Mouse (Mus musculus) layer of hippocampus, postnatal 14 days (tissue): ENCODE data around the gene Spo11. TPM values are rescaled to one million over a fixed set of nuclear protein-coding genes. Genes with fewer than 3 reads are reported as not detected.

ENCODE experiments used
- DNase-seq, 2 experiments: peaks; one replicate each; pipeline ENCODE4 v3.0.0; 2021 to 2022; ENCODE audit warnings: low spot score in 2 of 2, mixed read lengths in 1 of 2
- total RNA-seq, 2 experiments: library from RNA; stranded (reverse); gene quantifications; 2 replicates each; pipeline ENCODE4 v1.2.3; 2021

Spo11 gene
- total RNA-seq, 2 experiments from 2014 or later = 0.24 TPM; not detected in 1

DNA sequence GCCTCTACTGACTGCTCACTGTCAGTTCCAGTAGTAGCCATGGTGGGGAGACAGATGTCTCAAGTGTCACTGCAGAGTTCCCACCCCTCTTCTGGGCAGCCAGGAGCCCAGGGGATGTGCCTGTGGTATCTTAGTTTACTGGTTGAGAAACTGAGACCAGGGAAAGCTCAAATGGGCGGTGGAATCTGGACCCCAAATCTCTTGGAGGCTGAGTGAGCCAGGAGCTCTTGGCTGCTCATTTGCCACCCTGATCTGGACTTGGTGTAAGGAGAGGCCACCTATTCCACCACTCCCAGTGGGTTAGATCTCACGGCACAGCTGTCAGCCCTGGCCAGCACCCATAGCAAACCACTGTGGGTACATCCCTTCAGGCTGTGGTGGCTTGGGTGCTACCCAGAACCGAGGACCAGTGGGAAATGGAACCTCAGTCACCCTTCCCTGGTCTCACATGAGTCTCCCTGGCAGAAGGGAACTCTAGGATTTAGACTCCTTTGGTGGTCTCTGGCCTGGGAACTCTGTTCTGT is 51.1 kb downstream of the Spo11 start:
- no peak for DNase-seq

DNA sequence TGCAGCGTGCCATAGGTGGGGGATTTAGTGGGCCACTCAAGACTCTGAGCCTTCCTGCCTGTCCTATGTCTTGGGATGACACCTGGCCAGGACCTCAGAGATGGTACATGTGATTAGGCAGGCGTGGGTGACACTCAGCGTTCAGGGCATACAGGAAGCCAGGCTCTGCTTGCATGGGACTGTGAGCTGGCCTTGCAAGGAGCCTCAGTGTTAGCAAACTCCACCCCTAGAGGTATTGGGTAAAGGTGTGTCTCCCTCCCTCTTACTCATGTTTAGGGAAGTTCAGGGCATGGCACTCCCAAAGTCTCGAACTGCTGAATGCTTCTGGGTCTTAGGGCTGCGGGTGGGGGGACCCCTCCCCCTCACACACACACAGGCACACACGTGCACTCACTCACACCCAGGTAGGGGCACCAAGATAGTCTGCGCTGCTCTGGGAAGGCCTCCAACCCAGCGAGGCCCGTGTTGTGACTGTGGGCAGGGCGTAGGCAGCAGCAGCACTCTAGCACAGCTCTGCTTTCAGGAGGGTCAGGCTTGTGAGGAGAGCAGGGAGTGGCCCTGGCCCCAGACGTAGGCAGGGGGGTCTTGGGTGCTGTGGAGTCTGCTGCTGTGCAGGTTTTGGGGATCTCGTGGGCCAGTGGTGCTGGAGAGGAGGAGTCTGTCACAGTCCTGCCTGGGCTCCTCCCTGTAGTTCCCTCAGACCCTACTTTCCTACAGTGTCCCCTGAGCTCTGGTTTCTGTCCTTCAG is 53.3 kb downstream of the Spo11 start:
- DNase-seq = no peak

DNA sequence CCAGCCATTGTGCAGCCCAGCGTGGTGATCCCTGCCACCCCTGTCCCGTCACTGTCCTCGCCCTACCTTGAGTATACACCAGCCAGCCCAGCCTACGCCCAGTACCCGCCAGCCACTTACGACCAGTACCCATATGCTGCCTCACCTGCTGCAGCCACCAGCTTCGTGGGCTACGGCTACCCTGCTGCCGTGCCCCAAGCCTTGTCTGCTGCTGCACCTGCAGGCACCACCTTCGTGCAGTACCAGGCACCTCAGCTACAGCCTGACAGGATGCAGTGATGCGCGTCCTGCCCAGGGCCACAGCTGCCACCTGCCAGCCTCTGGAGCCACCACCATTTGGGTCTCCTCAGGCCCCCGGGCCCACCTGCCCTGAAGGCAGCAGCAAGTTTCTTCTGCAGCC is 56.0 kb downstream of the Spo11 start:
- no peak for DNase-seq

DNA sequence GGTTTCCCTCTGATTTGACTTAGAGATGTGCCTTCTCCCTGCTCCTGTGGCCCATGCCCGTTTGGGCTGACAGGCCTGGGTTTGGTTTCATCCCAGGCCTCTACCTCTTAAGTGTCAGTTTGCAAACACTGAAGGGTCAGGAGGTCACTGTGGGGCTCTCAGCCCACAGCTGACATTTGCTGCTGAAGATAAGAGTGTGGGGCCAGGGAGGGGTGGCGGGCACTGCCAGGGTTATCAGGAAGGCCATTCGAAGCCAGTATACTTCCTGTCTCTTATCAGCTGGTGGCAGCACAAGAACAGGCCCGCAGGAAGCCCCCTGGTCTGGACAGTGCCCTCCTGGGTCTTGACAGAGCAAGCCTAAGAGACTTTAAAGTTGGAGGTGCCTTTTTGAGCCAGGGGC is 57.5 kb downstream of the Spo11 start:
- no peak for DNase-seq

DNA sequence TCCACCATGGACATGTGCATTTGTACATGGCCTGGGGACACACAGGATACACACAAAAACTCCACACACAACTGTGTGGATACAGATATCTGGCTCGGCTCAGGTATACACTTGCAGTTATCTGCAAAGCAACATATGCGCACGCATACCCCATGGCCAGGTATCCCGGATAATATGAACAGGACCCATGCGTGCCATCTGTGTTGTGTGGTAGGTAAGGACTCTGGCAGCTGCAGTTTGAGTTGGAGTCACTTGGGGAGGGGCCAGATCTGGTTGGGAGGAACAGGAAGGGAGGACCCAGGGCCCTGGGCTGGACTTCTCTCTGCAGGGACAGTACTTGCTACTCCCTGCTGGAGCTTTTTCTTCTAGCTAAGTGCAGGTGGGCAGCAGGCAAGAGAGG is 58.2 kb downstream of the Spo11 start:
- no peak for DNase-seq

DNA sequence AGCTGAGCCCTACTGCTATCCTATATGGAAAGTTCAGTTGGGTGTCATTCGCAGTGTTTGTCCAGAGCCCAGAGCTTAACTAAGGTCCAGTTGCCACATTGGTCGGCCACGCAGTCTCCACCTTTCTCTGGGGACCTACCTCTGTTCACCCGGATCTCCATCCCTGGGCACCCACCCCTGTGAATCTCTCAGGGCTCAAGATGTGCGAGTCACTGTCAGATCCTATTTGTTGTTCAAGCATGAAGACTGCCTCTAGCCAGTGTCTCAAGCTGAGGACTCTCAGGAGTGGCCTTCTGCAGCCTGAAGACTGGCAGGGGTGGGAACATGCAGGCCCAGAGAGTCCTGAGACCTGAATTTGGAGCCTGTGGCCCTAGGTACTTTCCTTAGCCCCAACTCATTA is 58.6 kb downstream of the Spo11 start:
- no peak for DNase-seq

DNA sequence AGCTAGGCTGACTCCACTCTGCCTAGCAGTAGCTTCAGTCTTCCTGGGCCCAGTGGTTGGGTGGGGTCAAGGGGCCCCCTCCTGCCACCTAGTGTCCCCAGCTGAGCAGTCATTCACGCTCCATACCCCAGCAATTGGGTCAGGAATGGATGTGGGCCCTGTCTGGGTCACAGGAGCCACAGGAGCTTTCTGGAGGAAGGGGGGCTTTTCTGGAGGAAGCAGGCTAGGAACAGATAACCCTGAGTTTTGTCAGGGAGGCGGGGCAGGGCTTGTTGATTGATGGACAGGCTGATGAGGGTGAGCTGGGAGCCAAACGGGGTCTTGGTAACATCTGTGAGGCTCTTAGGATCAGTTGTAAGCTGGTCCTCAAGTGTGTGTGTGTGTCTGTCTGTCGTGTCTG is 59.1 kb downstream of the Spo11 start:
- DNase-seq = no peak

DNA sequence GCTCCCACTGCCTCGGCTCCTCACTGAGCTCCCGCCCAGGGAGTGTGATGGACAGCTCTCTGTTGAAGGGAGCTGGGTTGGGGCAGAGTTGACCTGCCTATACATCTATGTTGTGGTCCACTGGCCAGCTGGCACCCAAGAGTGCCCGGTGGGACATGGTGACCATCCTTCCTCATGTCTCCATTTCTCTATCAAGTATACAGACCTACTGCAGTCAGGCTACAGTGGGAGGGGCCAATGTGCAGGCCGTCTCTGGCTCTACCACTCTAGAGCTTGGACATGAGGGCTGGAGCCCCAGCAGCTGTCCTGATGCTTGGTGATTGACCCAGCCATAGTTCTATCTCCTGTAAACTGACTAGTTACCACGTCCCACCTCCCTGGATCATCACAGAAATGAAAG is 59.8 kb downstream of the Spo11 start:
- DNase-seq = no peak

DNA sequence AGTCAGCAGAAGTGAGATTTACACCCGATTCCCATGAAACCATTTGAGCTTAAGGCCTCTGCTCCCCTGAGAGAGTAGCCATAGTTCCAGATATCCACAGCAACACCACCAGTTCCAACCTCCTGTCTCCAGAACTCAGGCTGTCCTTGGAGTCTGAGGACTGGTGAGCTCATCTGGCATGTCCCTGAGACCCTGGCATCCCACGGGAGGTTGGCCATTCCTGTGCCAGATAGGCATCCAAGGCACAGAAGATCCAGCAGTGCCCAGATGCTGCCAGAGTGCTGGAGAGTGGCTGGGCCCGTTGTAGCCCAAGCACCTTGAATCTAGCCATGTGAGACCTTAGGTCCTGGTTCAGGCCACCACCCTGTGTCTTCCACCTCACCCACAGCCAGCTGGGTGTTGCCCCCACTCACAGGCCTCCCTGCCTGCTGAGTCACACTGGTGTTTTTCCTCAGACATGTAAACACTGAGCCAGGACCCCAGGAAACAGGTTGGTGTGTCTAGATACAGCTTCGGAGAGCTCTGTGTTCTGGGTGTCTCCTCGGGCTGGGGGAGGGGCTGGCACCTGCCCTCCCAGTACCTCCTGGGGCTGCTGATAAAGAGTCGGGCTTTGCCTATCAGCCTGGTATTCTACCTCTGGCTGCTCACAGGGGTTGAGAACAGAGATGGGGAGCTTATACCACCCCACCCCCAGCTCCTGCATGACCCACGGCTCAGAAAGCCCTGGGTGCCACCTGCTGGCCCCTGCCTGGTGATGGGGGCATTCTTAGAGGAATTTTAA is 60.5 kb downstream of the Spo11 start:
- DNase-seq = no peak

DNA sequence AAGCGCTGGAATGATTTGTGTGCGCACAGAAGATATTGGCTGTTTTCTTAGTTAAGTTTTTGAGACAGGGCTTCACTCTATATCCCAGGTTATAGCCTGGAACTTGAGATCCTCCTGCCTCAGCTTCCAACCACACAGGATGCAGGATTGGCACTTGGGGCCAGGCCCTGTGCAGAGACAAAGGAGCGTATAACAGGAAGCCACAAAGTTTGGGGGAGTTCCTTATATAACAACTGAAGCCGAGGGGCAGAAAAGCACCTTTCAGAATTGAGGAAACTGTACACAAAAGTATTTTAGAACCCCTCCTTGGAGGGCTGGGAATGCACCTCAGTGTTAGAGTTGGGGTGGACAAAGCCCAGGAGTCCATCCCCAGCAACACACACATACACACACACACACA is 61.5 kb downstream of the Spo11 start:
- DNase-seq = no peak

DNA sequence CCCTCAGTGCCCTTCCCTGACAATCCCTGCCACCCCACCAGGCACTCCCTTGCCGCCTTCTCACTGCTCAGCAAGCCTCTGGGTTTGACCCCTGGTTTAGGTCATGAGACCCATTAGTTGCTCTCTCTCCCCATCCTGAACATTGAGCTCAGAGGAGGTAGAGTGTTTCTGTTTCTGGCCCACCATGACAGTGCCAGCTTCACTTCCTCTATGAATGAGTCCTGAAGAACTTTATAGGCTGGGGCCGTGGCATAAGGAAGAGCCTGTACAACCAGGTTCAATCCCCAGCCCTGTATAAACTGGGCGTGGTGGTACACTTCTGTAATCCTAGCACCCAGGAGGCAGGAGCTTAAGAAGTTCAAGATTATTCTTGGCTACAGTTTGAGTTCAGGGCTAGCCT is 63.3 kb downstream of the Spo11 start:
- DNase-seq = no peak

DNA sequence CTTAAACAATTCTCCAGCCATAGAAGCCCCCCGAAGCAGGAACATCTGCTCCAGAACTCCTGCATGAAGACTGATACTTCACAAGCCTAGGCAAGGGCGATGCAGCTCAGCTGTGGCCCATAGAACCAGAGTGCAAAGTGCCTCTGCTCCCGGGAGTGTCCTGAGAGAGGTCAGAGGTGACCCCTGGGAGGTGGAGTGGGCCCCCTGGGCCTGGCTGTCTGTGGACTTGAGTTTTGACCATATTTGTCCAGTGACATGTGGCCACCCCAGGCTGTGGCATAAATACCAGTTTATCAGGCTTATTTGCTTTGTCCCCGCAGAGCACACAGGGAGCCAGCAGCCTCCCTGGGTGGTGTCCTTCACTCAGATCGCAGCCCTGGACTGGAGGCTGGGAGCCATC is 63.7 kb downstream of the Spo11 start:
- no peak for DNase-seq

DNA sequence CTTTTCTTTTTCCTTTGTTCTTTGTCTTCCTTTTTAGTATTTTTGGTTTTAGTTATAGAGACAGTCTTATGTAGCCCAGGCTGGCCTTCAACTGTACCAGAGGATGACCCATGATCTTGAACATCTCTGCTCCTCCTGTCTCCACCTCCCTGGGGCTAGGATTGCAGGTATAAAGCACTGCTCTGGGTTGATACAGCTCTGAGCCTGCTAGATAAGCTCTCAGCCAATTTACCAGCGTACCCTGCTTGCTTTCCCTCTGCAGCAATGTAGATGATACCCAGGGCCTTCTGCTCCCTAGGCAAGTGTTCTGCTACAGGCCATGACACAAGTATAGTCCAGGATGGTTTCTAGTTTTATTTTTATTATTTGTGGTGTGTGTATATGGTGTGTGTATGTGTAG is 64.4 kb downstream of the Spo11 start:
- no peak for DNase-seq

DNA sequence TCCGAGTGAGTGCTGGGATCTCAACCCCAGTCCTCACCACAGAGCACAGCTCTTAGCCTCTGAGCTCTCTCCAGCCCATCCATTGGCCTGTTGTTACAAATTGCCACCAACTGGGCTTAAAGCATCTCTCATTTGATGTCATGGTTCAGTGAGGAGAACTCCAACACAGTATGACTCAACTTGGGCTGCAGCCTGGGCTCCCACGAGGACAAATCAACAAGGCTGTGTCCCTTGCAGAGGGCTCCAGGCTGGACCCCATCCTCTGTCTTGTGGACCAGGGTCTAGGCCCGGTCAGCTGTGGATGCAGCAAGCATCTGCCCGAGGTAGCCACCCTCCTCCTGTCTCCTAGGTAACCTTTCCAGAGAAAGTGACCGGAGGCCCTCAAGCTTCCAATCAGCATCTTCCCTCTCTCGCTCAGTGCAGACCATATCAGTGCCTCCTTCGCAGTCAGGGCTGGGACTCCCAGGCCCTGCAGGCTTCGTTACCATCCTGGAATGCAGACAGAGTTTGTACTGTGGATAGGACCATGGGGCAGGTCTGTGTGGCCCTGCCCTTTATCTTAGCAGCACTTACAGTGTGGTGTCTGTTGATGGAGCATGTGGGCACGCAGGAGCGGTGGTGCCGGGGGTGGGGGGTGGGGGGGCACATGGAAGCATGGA is 65.1 kb downstream of the Spo11 start:
- DNase-seq = no peak

Other genes with a start within 250 kb of the Spo11 start
- 1 to 10 TPM; 6.1 to 7.1 TPM for gene Bmp7, start 37.4 kb upstream of the Spo11 start, total RNA-seq
- gene Rae1, start 22.4 kb downstream of the Spo11 start, total RNA-seq = 10 to 100 TPM; 71.8 to 75.5 TPM
- 1 to 10 TPM; 4.1 to 6.6 TPM for gene Rbm38, start 42.8 kb downstream of the Spo11 start, total RNA-seq
- gene Ctcfl, start 141.8 kb downstream of the Spo11 start, total RNA-seq = not detected
- gene Pck1, start 175.3 kb downstream of the Spo11 start, total RNA-seq = not detected
- gene Zbp1, start 241.2 kb downstream of the Spo11 start, total RNA-seq = not detected